Mouse (Mus musculus) thymus, postnatal 14 days (tissue): ENCODE results near the gene Fam234b.

Experiments used
- DNase-seq: peaks from one replicate; pipeline ENCODE4 v3.0.0; 2021

Gene Fam234b

GRCm38 (mm10) chr6:135232443-135233182 lies 34.8 kb downstream of the Fam234b start:
- DNase-seq = no peak

DNA sequence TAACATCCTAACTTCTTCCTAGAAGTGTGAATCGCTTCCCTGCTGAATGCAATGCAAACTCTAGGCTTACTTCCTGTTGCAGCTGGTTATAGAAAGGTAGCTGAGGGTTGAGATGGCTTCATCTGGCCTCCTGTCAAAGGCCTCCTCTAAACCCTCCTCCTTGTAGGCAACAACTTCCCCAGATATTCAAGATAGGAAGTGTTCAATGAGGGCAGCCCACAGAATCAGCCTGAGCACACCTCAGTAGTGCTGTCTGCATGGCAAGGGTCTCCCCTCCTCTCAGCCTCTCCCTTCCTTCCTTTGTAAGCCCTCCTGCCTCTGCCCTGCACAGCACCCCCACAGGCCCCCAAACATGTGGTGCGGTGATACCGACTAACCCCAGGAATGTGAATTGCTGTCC lies 38.0 kb downstream of the Fam234b start:
- DNase-seq = peak; percentile 35

GRCm38 (mm10) chr6:135236576-135236975 lies 38.8 kb downstream of the Fam234b start:
- no peak for DNase-seq

GRCm38 (mm10) chr6:135237326-135237725 lies 39.5 kb downstream of the Fam234b start:
- DNase-seq = peak; percentile 54

GRCm38 (mm10) chr6:135238211-135238610 lies 40.4 kb downstream of the Fam234b start:
- DNase-seq = no peak

- no peak for DNase-seq
Observed at GRCm38 (mm10) chr6:135240361-135240760, 42.6 kb downstream of the Fam234b start.

- DNase-seq = no peak
Observed at GRCm38 (mm10) chr6:135245586-135245985, 47.8 kb downstream of the Fam234b start.

GRCm38 (mm10) chr6:135247861-135248260 lies 50.1 kb downstream of the Fam234b start:
- no peak for DNase-seq

DNA sequence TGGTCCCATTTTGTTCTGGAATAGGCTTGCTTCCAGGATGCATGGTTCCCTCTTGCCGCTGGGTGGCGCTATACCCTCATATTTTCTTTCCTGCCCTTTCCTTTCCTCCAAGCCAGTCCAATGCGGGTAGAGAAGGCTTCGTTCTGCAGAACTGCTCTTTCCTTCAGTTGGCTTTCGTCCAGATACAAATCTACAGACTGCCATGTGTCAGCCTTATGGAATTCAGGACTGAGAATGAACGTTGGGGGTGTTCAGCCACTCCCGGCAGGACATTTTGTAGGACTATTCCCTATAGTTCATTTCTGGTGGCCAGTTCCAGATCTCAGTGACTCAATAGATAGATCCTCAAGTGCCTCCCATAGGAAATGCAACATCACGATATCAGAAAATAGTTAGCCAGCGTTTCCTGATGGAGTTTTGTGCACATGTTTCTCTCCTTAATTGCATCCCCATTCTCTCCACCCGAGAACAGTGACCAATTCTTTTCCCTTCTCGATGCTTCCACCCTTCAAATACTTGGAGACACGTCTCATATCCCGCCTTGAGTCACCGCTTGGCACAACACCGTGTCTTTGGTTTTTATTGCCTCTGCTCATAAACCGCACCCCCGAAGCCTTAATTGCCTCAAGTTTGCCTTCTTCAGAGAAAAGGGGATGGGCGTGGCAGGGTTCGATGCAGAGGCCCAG lies 52.2 kb downstream of the Fam234b start:
- peak; percentile 73 for DNase-seq

DNA sequence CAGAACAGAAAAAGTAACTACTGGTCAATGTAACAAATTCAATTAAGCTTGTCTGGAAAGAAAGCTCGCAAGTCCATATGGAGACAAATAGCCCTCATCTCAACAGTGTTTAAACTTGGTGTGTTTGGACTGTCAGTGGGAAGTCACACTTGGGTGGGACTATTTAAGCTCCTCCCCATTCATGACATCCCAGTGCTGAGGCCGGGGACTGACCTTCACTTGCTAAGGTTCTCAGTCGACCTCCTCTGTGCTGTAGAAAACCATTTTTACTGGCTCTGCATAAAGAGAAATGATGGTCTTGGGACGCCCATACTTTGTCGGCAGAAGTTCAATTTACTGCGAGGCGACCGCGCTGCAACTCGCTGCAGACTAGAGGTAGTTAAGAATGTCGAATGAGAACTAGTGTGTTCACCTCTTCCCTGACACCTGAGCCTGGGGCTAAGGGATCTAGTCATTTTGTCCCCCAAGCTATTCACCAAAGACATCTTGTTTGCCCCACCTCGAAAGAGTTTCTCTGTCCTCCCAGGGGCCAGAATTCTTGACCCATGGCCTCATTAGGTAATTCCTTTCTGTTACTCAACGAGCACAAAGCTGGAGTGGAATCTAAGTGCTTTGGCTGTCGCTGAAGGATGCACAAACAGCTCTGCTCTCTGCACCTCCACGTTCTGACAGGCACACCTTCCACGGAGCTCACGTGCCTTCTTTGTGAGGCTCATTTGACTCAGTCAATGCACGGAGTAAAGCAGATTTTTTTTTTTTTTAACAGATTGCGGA lies 53.3 kb downstream of the Fam234b start:
- no peak for DNase-seq

DNA sequence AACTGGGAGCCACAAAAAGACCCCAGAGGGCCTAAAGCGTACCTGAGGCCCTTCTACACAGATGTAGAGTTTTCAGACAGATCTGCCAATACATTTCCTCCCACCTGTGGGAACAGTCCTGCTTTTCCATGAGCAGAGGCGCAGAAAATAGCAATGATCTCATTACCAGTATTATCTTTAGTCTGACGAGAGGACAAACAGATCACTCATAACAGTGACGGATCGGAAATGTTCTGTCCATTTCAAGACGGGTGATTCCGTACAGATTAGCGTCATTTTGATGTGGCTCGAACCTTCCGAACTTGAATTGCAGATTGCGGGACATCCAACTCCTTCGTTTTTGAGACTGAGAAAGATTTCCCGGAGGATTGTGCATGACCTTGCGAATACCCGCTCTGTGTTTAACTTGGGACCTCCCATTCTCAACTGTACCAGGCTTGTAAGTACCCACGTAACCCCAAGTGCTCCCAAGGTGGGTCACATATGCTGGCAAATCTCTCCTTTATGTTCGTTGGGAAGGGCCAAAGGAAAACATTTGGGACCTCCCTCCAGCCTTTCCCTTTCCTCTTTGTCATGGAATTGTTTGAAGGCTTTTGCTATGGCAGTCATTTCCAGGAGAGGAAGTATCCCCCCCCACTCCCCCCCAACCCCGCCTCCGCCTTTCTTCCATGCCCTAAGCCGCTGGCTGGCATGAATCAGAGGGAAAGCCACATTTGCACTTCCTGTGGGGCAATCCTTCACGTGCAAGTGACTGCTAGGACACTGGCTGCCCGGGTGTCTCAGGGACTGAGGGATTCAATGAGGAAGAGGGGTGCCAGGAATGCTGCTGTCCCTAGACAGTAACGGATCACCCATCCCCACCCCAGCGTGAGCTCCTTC lies 54.3 kb downstream of the Fam234b start:
- no peak for DNase-seq

DNA sequence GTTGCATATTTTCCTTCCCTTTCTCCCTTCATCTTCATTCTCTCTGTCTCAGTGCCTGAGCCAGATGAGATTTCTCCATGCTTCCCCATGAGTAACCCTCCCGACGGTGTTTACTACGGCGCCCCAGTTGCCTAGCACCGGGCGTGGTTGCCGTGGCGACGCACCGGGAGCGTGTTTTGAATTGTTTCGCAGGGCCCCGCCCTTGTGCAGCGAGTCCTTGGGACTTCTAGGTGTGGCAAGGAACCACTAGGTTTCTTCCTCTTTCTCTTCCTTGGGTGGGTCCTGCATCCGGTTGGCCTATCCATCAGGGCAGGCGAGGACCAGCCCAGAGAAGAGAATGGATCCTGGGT lies 54.9 kb downstream of the Fam234b start:
- peak; percentile 80 for DNase-seq

DNA sequence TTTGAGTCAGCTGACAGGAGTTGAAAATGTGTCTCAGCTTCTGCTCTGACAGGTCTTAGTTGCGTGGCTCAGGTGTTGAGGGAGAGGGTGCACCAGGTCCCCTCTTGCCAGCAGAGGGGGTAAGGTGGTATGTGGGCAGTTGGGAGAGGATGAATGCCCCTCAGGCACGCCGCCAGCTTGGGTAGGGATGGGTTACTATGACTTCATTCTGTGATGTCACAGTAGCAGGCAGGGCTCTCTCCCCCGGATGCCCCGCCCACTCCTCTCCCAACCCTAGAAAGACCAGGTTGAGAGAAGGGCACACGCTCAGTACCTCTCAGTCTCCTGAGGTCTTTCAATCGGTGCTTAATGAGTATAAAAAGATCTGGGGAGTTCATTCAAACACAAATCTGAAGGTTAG lies 56.4 kb downstream of the Fam234b start, which contains the start of gene Gsg1:
TSS of gene Gsg1 (minus strand) at position 199 of the 400 bp plus-strand sequence.
- DNase-seq = no peak

- DNase-seq = no peak
Observed at GRCm38 (mm10) chr6:135260435-135260834, 62.7 kb downstream of the Fam234b start.

GRCm38 (mm10) chr6:135261124-135261523 lies 63.3 kb downstream of the Fam234b start:
- no peak for DNase-seq

GRCm38 (mm10) chr6:135262565-135262964 lies 64.8 kb downstream of the Fam234b start:
- no peak for DNase-seq

- no peak for DNase-seq
Observed at GRCm38 (mm10) chr6:135264136-135264535, 66.4 kb downstream of the Fam234b start.

- DNase-seq = no peak
Observed at GRCm38 (mm10) chr6:135266056-135266455, 68.3 kb downstream of the Fam234b start.

GRCm38 (mm10) chr6:135267221-135267620 lies 69.4 kb downstream of the Fam234b start:
- peak; percentile 44 for DNase-seq

GRCm38 (mm10) chr6:135268392-135268791 lies 70.6 kb downstream of the Fam234b start:
- no peak for DNase-seq

- no peak for DNase-seq
Observed at GRCm38 (mm10) chr6:135269626-135270025, 71.8 kb downstream of the Fam234b start.

GRCm38 (mm10) chr6:135271761-135272160 lies 74.0 kb downstream of the Fam234b start:
- no peak for DNase-seq

- DNase-seq = peak; percentile 55
Observed at GRCm38 (mm10) chr6:135273066-135273465, 75.3 kb downstream of the Fam234b start.
